Mouse (Mus musculus): ENCODE results near the gene Palm2.
A peak's percentile ranks its signal among the peaks of the same experiment; 100 is the strongest.

The Palm2 gene

DNA sequence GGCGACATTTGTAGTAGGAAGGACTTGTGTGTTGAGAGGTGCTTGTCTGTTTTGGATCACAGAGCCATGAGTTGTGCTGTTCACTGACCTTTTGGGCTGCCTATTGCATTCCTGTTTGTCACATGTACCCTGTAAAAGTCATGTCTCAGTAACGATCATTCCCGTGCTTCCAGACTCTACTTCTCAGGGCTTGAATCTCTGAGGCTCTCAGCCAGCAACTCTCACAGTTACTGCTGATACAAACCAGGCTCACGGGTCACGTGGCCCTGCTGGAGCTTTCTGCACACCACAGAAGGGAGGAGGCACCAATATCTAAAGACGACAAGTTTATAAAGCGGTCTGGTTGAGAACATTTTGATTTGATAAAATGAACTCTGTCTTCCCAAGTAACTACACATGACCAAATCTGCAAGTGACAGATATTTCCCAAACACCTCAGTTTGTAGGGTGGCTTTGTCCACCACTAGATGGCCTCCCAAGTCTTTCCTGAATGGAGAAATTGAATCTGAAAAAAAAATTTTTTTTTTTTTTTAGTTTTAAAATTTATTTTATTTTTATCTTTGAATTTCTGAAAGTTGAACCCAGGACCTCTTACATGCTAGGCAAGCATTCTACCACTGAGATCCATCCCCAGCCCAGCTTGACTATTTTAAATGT, 236.9 kb downstream of the Palm2 start:
- no peak for DNase-seq (ENCODE audit: extremely low spot score)

- DNase-seq (ENCODE audit: extremely low spot score): no peak
Observed at GRCm38 (mm10) chr4:57672541-57672940, 238.5 kb downstream of the Palm2 start.

- peak; percentile 90 for DNase-seq (ENCODE audit: extremely low spot score)
Observed at GRCm38 (mm10) chr4:57672996-57673906, 239.2 kb downstream of the Palm2 start.

- DNase-seq (ENCODE audit: extremely low spot score): peak; percentile 20
Observed at GRCm38 (mm10) chr4:57674351-57674750, 240.3 kb downstream of the Palm2 start.

- DNase-seq (ENCODE audit: extremely low spot score): peak; percentile 50
Observed at GRCm38 (mm10) chr4:57675387-57675786, 241.3 kb downstream of the Palm2 start.

DNA sequence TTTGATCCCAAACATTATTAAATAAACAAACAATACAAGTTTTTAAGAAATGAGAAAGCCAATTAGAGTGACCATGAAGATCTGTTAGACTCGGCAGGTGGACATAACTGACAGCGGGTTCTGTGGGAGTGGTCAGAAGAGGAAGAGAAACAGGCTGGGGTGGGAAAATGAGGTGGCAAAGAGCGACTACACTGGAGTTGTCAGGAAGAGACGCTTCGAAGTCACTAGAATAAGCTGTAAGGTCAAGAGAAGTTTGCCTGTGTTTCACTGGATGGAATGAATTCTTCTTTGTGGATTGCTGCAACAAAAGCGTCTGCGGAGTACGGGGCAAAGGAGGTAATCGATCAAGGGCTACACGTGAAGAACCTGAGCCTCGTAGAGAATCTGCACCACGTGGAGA, 243.9 kb downstream of the Palm2 start:
- DNase-seq (ENCODE audit: extremely low spot score): no peak

DNA sequence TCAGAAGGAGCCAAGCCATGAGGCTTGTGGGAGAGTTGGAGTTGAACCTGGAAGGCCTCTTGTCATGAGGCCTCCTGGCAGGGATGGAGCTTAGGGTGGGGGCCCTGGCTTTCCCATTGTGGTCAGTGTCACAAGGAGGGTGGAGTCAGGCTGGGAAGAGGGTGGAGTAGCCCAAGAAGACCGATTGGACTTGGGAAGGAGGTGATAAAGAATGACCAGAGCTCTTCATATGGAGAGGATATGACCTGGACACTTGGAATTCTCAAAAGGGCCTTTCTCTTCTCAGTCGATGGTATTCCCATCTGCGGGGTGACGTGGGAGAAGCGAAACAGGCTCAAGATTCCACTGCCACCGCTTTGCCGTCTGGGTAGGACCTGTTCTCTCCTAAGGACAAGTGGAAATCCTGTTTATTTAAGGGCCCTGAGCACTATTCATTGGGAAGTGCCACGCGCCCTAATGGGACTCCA, 245.0 kb downstream of the Palm2 start:
- no peak for DNase-seq (ENCODE audit: extremely low spot score)

GRCm38 (mm10) chr4:57680186-57680585, 246.1 kb downstream of the Palm2 start:
- no peak for DNase-seq (ENCODE audit: extremely low spot score)

GRCm38 (mm10) chr4:57681511-57681910, 247.5 kb downstream of the Palm2 start:
- no peak for DNase-seq (ENCODE audit: extremely low spot score)

DNA sequence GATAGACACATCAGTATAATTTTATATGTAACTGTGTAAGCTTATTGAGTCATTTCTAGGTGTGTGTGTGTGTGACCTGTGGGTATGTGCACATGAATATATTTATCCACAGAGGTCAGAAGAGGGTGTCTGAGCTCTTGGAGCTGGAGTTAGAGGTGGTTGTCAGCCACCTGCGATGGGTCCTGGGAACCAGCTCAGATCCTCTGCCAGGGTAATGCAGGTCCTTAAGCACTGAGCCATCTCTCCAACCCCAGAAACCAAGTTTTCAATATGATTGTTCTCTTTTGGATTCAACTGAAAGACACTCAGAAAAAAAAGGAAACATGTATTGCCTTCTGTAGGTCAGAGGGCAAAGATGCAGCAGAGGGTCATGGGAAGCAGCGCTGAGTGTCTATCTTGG, 248.3 kb downstream of the Palm2 start:
- no peak for DNase-seq (ENCODE audit: extremely low spot score)

DNA sequence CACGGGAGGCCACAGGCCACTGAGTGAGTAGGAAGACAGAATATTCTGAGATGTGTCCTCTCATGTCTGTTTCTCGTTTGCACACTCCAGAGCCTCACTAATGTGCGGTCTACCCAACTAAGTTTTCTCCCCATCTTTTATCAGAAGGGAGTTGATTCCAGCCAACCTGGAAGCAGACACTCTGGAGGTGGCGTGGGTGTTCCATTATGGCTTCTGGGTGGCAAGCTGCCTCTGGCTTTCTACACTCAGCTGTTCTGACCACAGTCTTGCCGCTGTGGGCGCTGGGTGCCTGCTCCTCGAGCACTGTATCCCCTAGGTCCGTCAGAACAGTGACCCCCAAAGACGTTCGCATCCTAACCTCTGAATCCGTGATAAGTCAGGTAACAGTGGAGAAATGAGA, 248.9 kb downstream of the Palm2 start:
- no peak for DNase-seq (ENCODE audit: extremely low spot score)

DNA sequence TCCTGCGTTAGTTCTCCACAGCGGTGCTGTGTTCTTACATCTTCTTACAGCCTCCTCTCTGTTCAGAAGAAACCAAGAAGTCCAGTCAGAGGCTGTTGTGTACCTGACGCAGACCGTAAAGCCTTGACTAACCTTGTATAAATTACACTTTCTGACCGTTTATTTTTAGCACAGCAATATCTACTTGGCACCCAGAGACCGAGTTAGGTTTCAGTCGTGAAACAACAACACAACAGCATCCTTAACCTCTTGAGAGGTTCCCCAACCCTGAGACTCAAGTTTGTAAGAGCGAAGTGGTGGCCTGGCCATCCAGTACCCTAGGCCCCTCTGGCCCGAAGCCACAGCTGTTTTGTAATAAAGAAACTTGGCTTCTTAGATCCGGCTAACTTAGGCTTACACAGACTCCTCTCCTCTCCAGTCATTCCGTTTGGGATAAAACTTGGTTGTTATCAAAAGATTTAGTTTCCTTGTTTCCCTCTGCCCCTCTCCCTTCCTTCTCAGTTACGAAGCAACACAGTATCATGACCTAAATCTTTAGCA, 250.7 kb downstream of the Palm2 start:
- no peak for DNase-seq (ENCODE audit: extremely low spot score)

- DNase-seq (ENCODE audit: extremely low spot score): no peak
Observed at GRCm38 (mm10) chr4:57686736-57687135, 252.7 kb downstream of the Palm2 start.

DNA sequence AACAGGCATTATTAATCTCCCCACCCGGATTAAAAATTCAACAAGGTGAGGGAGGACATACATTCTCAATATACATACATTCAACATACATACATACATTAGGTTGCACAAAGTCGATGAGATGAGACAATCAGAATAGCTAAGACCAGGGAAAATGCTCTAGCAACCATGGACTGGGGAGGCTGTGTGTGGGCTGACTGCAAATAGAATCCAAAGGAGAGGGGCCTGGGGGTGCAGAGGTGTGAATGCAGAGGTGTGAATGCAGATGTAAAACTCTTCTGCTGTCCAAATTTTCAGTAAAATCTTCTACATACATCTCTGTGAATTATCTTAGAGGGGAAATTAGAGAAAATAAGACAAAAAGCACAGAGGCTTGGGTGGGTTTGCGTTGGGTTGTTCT, 253.5 kb downstream of the Palm2 start:
- no peak for DNase-seq (ENCODE audit: extremely low spot score)

DNA sequence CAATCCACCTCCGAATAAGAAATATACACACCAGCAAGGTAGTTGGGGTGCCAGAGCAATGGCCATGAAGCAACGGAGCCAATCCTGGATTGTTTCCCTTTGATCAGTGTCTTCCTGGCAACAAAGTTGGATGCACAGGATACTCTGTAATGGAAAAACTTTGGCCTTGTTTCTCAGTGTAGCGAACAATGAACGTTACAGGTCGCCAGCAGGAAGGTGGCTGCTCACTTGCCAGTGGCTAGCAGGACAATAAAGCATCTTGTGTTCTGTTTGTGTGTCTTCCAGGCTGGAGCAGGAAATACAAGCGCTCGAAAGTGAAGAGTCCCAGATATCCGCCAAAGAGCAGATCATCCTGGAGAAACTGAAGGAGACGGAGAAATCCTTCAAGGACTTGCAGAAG, 254.1 kb downstream of the Palm2 start:
- DNase-seq (ENCODE audit: extremely low spot score): no peak

- no peak for DNase-seq (ENCODE audit: extremely low spot score)
Observed at GRCm38 (mm10) chr4:57690001-57690400, 256.0 kb downstream of the Palm2 start.

DNA sequence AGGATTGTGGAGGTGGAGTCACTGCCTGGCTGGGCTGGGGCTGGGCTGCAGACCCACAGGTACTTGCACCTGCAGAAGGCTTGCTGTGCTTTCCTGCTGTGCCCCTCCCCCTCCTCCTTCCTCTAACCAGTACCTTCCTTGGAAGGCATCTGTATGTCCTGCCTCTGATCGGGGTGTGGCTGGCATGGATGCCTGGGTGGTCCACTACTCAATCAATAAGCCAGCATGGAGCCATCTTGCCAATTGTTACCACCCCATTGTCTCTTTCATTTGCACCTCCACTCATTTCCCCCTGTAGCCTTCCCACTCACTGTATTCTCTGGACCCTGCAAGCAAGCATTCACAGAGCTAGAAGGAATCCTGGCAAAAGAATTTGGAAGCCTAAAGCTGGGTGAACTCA, 256.8 kb downstream of the Palm2 start:
- no peak for DNase-seq (ENCODE audit: extremely low spot score)

- DNase-seq (ENCODE audit: extremely low spot score): no peak
Observed at GRCm38 (mm10) chr4:57694356-57695136, 260.5 kb downstream of the Palm2 start.

DNA sequence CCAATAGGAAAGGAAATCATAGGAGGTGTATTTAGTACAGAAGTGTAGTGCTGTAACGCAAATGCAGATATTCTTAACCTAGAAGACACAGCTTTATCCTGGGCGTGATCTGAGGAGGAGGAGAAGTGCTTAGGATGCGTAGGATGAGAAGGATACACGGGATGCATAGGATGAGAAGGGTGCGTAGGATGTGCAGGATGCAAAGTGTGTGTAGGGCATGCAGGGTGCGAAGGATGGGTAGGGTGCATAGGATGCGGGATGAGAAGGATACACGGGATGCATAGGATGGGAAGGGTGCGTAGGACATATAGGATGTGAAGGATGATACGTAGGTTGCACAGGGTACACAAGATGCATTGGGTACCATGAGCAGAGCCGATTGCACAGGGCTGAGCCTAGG, 262.9 kb downstream of the Palm2 start:
- no peak for DNase-seq (ENCODE audit: extremely low spot score)

- no peak for DNase-seq (ENCODE audit: extremely low spot score)
Observed at GRCm38 (mm10) chr4:57697918-57698611, 264.0 kb downstream of the Palm2 start.

DNA sequence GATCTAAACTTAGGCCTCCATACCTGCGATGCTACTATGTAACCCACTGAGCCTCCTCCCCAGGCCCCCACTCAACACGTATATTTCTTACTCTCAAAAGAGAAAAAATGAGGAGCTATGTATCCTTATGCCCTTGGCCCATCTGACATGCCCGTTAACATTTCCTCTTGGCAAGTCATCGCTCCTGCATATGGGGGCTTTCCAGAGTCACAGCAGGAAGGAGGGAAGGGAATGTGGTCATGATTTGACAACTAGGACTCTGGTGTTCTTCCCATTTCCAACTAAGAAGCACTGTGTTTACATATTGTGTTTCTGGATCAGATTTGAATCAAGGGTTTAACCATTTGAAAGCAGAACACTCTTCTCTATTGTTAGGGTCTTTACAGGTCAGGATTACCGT, 267.5 kb downstream of the Palm2 start:
- DNase-seq (ENCODE audit: extremely low spot score): no peak
